Mouse (Mus musculus) myocyte (in vitro differentiated cells): ENCODE measurements around the gene Pgs1.

Source experiments
- CEBPB ChIP-seq: IDR thresholded peaks from 2 replicates; pipeline ENCODE4 v1.6.1; 2011; ENCODE audit warnings: mild to moderate bottlenecking, moderate library complexity; ENCODE audit not compliant: poor library complexity, insufficient read depth, severe bottlenecking
- E2F4 ChIP-seq: IDR thresholded peaks from one replicate; pipeline ENCODE4 v1.6.1; 2011; ENCODE audit warnings: mild to moderate bottlenecking, control low read depth, moderate library complexity; ENCODE audit not compliant: insufficient read depth
- MAX ChIP-seq: IDR thresholded peaks from one replicate; pipeline ENCODE4 v1.6.1; 2011; ENCODE audit warnings: low read depth, mild to moderate bottlenecking, control low read depth
- MYOD1 ChIP-seq, 3 experiments: IDR thresholded peaks; one replicate each; pipeline ENCODE4 v1.6.1; 2011; ENCODE audit warnings: control low read depth in 2 of 3, low read depth in 2 of 3, mild to moderate bottlenecking in 2 of 3, moderate library complexity in 1 of 3; ENCODE audit not compliant: insufficient read length in 2 of 3, control insufficient read depth in 1 of 3
- MYOG ChIP-seq, 3 experiments: IDR thresholded peaks; one replicate each; pipeline ENCODE4 v1.6.1; 2011; ENCODE audit warnings: control low read depth in 2 of 3, low read depth in 2 of 3, mild to moderate bottlenecking in 2 of 3; ENCODE audit not compliant: insufficient read length in 2 of 3, control insufficient read depth in 1 of 3, insufficient read depth in 1 of 3
- POLR2A ChIP-seq: IDR thresholded peaks from one replicate; pipeline ENCODE4 v1.6.1; 2011; ENCODE audit warnings: low read depth, mild to moderate bottlenecking, control low read depth, moderate library complexity; ENCODE audit not compliant: insufficient read length
- POLR2AphosphoS2 ChIP-seq: IDR thresholded peaks from one replicate; pipeline ENCODE4 v1.6.1; 2011; ENCODE audit warnings: low read depth, control low read depth; ENCODE audit not compliant: insufficient read length
- REST ChIP-seq: IDR thresholded peaks from one replicate; pipeline ENCODE4 v1.6.1; 2011; ENCODE audit warnings: mild to moderate bottlenecking, control low read depth, moderate library complexity; ENCODE audit not compliant: insufficient read depth, insufficient read length
- SRF ChIP-seq: IDR thresholded peaks from one replicate; pipeline ENCODE4 v1.6.1; 2011; ENCODE audit warnings: low read depth; ENCODE audit not compliant: control insufficient read depth, insufficient read length
- TCF12 ChIP-seq: IDR thresholded peaks from one replicate; pipeline ENCODE4 v1.6.1; 2011; ENCODE audit warnings: mild to moderate bottlenecking, control low read depth; ENCODE audit not compliant: poor library complexity, insufficient read depth, severe bottlenecking
- TCF3 ChIP-seq: IDR thresholded peaks from one replicate; pipeline ENCODE4 v1.6.1; 2011; ENCODE audit warnings: low read depth, control low read depth; ENCODE audit not compliant: insufficient read length
- USF1 ChIP-seq: IDR thresholded peaks from one replicate; pipeline ENCODE4 v1.6.1; 2011; ENCODE audit warnings: low read depth, mild to moderate bottlenecking, control low read depth, moderate library complexity

- no peak for TF ChIP-seq POLR2A
- TF ChIP-seq TCF3: no peak
- TF ChIP-seq MYOD1 (IDR thresholded peaks at IDR 0.05; ENCODE audit: control insufficient read depth in 1 of 3, insufficient read length in 2 of 3, low read depth in 2 of 3): no peak
- TF ChIP-seq POLR2AphosphoS2: no peak
- TF ChIP-seq TCF12: no peak
- TF ChIP-seq MYOG (IDR thresholded peaks at IDR 0.05; ENCODE audit: control insufficient read depth in 1 of 3, insufficient read depth in 1 of 3, insufficient read length in 2 of 3, low read depth in 2 of 3): no peak
- no peak for TF ChIP-seq MAX
- TF ChIP-seq USF1: no peak
- TF ChIP-seq E2F4: no peak
- no peak for TF ChIP-seq SRF
- no peak for TF ChIP-seq CEBPB
- no peak for TF ChIP-seq REST
These were observed 82.8 kb downstream of the Pgs1 start for GRCm38 (mm10) chr11:118068812-118069332.
